Mouse (Mus musculus) forebrain, embryonic 10.5 days (tissue): ENCODE measurements around the gene Rxrb. TPM values are rescaled to one million over a fixed set of nuclear protein-coding genes. Genes with fewer than 3 reads are reported as not detected.
"Not testable (repeated sequence)": the region's sequence is repeated elsewhere in the genome, so short reads cannot be mapped to it uniquely, and the experiment has no call there.

Experiments
- DNase-seq: peaks from one replicate; pipeline ENCODE4 v3.0.0-alpha.2; 2017; ENCODE audit warnings: low spot score; ENCODE audit errors: extremely low spot score
- H3K27ac ChIP-seq: fragments of 300-500 bp; sonication (generic); 2 replicates; pipeline ENCODE4 v1.5.1; 2016; ENCODE audit warnings: mild to moderate bottlenecking
- H3K27me3 ChIP-seq: fragments of 300-500 bp; sonication (generic); 2 replicates; pipeline ENCODE4 v1.6.1; 2016; ENCODE audit warnings: mild to moderate bottlenecking; ENCODE audit not compliant: poor library complexity, severe bottlenecking
- H3K36me3 ChIP-seq: fragments of 300-500 bp; sonication (generic); replicated peaks from 2 replicates; pipeline ENCODE4 v1.6.1; 2016; ENCODE audit warnings: mild to moderate bottlenecking, moderate library complexity
- H3K4me1 ChIP-seq: fragments of 300-500 bp; sonication (generic); 2 replicates; pipeline ENCODE4 v1.6.1; 2016
- H3K4me3 ChIP-seq: fragments of 300-500 bp; sonication (generic); 2 replicates; pipeline ENCODE4 v1.5.1; 2016; ENCODE audit warnings: mild to moderate bottlenecking, moderate library complexity
- H3K9me3 ChIP-seq: fragments of 300-500 bp; sonication (generic); 2 replicates; pipeline ENCODE4 v1.6.1; 2016; ENCODE audit warnings: mild to moderate bottlenecking, moderate library complexity
- WGBS: fragments of 180-500 bp; shearing (Covaris S2); methylation state at CpG from one replicate; pipeline ENCODE4 v1.1.7; 2016; 5-methylcytosine and 5-hydroxymethylcytosine counted together
- polyA plus RNA-seq: library from polyadenylated mRNA; unstranded; fragments of >200 nt; fragmentation: Nextera tagmentation; extraction: Ambion mirVana; gene quantifications from 2 replicates; pipeline ENCODE4 v1.2.1, GENCODE M21; 2016

Gene Rxrb
- 44.5 and 48.3 TPM in 2 replicates for polyA plus RNA-seq

DNA sequence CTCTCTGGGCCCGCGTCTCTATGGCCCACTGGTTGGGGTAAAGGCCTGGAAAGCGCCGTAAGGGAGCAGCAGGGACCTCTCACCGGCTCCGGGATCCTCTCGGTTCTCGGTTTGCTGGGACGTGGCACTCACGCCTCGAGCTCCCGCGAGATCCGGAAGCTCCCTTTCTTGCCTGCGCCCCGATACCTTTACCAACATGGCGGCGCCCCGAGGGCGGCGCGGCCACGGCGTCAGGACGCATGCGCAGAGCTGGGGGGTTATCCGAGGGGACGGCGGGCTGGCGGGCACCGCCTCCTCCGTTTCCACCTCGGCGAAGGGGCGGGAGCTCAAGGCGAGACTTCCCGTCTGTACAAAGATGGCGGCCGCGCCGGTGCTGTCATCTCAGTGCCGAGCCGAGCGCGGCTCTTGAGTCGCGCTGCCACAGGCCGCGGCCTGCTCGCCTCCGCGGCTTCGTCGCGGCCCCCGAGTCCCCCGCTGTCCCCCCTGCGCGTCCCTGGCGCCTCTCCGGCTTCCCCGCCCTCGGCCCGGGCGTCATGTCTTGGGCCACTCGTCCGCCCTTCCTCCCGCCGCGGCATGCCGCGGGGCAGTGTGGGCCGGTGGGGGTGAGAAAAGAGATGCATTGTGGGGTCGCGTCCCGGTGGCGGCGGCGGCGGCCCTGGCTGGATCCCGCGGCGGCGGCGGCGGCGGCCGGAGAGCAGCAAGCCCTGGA, at the start of gene Rxrb, which contains the start of gene Slc39a7:
Gene Rxrb, plus strand, starts transcription at position 348 of the 709 bp plus-strand sequence.
Gene Slc39a7, minus strand, starts transcription at position 218 of the 709 bp plus-strand sequence.
- Histone ChIP-seq H3K9me3 (no peaks in the 10 kb centered on the region), H3K4me1 (peaks cover 75% of the 10 kb centered on the region), H3K27ac (peak within 1 kb of the TSS; percentile 100), H3K4me3 (peak within 1 kb of the TSS; percentile 98), H3K36me3 (peaks cover 64% of the 10 kb centered on the region), H3K27me3 (no peaks in the 10 kb centered on the region)
- under 1% methylated on average over 78 of the region's 88 CpGs for WGBS
- DNase-seq: peak; percentile 99

GRCm38 (mm10) chr17:33982136-33982535, 49.5 kb upstream of the Rxrb start:
- not testable (repeated sequence) for H3K27ac ChIP-seq, H3K9me3 ChIP-seq, H3K36me3 ChIP-seq
- DNase-seq: peak; percentile 60
- peaks cover 38% of the 10 kb centered on the region for H3K27me3 ChIP-seq
- H3K4me1 ChIP-seq: peaks cover 35% of the 10 kb centered on the region
- 11% methylated on average over 8 of the region's 8 CpGs for WGBS
- H3K4me3 ChIP-seq: peak overlapping the region; percentile 65

GRCm38 (mm10) chr17:33991788-33992664, 39.6 kb upstream of the Rxrb start:
- H3K4me3 ChIP-seq: no peak overlapping the region; the same call in 1 of the 2 replicates
- no peaks in the 10 kb centered on the region for H3K36me3 ChIP-seq
- H3K4me1 ChIP-seq: no peaks in the 10 kb centered on the region
- no peak overlapping the region for H3K27ac ChIP-seq
- no peaks in the 10 kb centered on the region for H3K9me3 ChIP-seq
- WGBS: 31% methylated on average over 10 of the region's 10 CpGs
- peaks cover 11% of the 10 kb centered on the region for H3K27me3 ChIP-seq
- DNase-seq: peak; percentile 76

- DNase-seq: no peak
- Histone ChIP-seq H3K27me3 (peaks cover 31% of the 10 kb centered on the region), H3K27ac (no peak overlapping the region), H3K4me3 (no peak overlapping the region), H3K36me3 (no peaks in the 10 kb centered on the region), H3K9me3 (no peaks in the 10 kb centered on the region), H3K4me1 (peaks cover 9% of the 10 kb centered on the region)
- 92% methylated on average over 8 of the region's 8 CpGs for WGBS
Observed at GRCm38 (mm10) chr17:33994959-33995358, 36.7 kb upstream of the Rxrb start.

DNA sequence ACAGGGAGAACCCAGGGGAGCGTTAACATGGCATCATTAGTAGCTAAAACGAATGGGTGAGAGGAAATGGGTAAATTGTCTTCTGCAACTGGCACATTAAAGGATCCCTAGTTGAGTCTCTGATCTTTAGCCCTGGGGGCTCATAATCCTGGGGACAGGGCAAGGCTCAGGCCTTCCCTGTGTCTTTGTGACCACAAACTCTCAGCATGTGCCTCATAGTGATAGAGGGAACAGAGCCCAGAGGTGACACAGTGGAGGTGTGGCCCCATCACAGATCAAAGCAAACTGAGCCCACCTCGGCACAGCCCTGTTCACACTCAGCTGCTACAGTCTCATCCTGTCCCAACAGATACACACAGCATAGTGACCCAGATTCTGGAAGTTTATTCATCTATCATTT, 36.0 kb upstream of the Rxrb start:
- WGBS: 76% methylated on average over 3 of the region's 3 CpGs
- H3K4me3 ChIP-seq: no peak overlapping the region

DNA sequence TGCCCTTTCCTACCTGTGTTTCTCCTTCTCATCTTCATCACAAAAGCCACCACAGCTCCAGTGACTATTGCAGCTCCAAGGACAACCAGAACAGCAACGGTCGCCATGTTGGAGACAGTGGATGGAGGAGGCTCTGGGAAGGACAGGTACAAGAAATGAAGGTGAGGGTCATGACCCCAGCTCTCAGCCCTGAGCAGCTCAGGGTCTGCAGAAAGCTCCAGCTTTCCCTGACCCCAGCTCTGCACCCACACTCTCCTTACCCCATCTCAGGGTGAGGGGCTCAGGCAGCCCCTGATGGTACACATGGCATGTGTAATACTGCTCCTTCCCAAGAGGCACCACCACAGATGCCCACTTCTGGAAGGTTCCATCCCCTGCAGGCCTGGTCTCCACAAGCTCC, 34.6 kb upstream of the Rxrb start:
- Histone ChIP-seq H3K4me1 (peaks cover 17% of the 10 kb centered on the region), H3K27me3 (peaks cover 52% of the 10 kb centered on the region)
- H3K9me3 ChIP-seq, DNase-seq, H3K4me3 ChIP-seq, H3K36me3 ChIP-seq, H3K27ac ChIP-seq: not testable (repeated sequence)
- WGBS: 98% methylated on average over 2 of the region's 2 CpGs

More for the DNA sequence above, 36.0 kb upstream of the Rxrb start:
- no peak for DNase-seq
- Histone ChIP-seq H3K36me3 (no peaks in the 10 kb centered on the region), H3K9me3 (no peaks in the 10 kb centered on the region), H3K27ac (no peak overlapping the region), H3K4me1 (peaks cover 16% of the 10 kb centered on the region), H3K27me3 (peaks cover 38% of the 10 kb centered on the region)

DNA sequence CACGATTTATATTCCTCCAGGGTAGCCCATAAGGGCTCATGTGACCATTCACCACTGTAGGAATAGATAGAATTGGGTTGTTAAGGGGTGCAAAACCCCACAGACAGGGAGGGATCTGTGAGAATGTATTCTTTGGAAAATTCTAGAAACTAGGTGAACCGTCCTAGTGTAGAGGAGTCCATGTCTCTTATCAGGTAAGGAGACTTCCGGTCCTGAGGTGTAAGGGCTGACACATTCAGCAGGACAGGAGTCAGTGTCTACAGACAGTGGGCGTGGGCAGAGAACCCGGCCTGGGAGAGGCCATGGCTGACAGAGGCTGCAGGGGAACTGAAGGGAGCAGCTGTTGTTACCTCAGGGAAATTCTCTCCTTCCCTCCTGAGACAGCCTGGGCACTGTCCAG, 32.9 kb upstream of the Rxrb start:
- Histone ChIP-seq H3K27me3 (peaks cover 55% of the 10 kb centered on the region), H3K4me1 (peaks cover 20% of the 10 kb centered on the region), H3K4me3 (0 out of 2 replicates have a peak overlapping the region, but pooled peaks have one; percentile 73)
- not testable (repeated sequence) for H3K9me3 ChIP-seq, H3K36me3 ChIP-seq, DNase-seq, H3K27ac ChIP-seq
- 71% methylated on average over 5 of the region's 5 CpGs for WGBS

GRCm38 (mm10) chr17:33999341-34000149, 32.1 kb upstream of the Rxrb start:
- Histone ChIP-seq H3K4me1 (peaks cover 20% of the 10 kb centered on the region), H3K27ac (peak overlapping the region; percentile 82), H3K9me3 (no peaks in the 10 kb centered on the region), H3K27me3 (peaks cover 55% of the 10 kb centered on the region), H3K36me3 (no peaks in the 10 kb centered on the region), H3K4me3 (peak overlapping the region; percentile 73)
- DNase-seq: no peak
- 2% methylated on average over 87 of the region's 87 CpGs for WGBS

- H3K27ac ChIP-seq: peak within 1 kb of the TSS; percentile 82
- H3K9me3 ChIP-seq: no peaks in the 10 kb centered on the region
- no peaks in the 10 kb centered on the region for H3K36me3 ChIP-seq
- H3K27me3 ChIP-seq: peaks cover 55% of the 10 kb centered on the region
- peaks cover 20% of the 10 kb centered on the region for H3K4me1 ChIP-seq
- peak within 1 kb of the TSS; percentile 73 for H3K4me3 ChIP-seq
- WGBS: under 1% methylated on average over 30 of the region's 30 CpGs
- peak; percentile 75 for DNase-seq
Observed at GRCm38 (mm10) chr17:34000150-34000537, 31.5 kb upstream of the Rxrb start, which contains the start of gene H2-K1. TSS of gene H2-K1 (minus strand) at chr17:34000347.

DNA sequence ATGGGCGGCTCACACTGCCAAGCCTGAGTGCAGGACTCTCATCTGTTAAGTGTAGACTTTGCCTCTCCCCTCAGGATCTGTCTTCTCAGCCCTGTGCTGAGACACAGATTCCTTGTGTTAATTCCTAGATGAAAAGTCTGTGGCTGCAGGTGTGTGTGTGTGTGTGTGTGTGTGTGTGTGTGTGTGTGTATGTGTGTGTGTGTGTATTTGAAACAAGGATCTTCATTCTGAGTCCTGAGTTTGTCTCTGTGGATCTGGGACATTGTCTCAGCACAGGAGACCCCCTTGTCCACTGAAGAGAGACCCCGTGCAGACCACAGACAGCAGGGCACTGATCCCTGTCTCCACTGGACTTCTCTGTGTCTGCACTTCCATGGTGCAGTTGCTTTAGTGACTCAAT, 30.8 kb upstream of the Rxrb start:
- not testable (repeated sequence) for H3K9me3 ChIP-seq, H3K27ac ChIP-seq, H3K36me3 ChIP-seq, DNase-seq
- peak overlapping the region; percentile 73; the same call in 1 of the 2 replicates for H3K4me3 ChIP-seq
- WGBS: 60% methylated on average over 2 of the region's 2 CpGs
- H3K4me1 ChIP-seq: peaks cover 20% of the 10 kb centered on the region
- H3K27me3 ChIP-seq: peaks cover 55% of the 10 kb centered on the region

GRCm38 (mm10) chr17:34003426-34003825, 28.2 kb upstream of the Rxrb start:
- Histone ChIP-seq H3K27me3 (peaks cover 39% of the 10 kb centered on the region), H3K4me1 (peaks cover 20% of the 10 kb centered on the region), H3K36me3 (no peaks in the 10 kb centered on the region), H3K4me3 (no peak overlapping the region), H3K27ac (no peak overlapping the region), H3K9me3 (no peaks in the 10 kb centered on the region)
- 3% methylated on average over 5 of the region's 5 CpGs for WGBS
- peak; percentile 66 for DNase-seq

DNA sequence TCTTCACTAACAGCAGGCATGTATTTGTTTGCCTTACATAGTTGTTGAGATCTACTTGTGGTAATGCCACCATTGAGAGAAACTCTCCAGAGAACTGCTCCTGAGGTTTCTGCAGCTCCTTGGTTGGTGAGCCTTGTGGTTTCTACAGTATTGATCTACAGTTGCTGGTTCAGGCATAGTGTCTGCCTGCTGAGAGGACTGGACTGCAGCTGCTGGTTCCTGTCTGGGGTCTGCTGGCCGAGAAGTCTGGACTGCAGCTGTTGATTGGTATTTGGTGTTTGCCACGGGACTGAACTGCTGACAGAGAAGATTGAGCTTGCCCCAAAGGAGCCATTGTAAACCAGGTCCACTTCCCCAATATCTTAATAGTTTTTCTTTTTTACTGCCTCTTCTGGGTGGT, 25.0 kb upstream of the Rxrb start:
- DNase-seq: no peak
- WGBS: 64% methylated on average over 2 of the region's 2 CpGs
- peaks cover 8% of the 10 kb centered on the region for H3K27me3 ChIP-seq
- H3K4me1 ChIP-seq: peaks cover 4% of the 10 kb centered on the region; the same call in 1 of the 2 replicates
- no peaks in the 10 kb centered on the region for H3K36me3 ChIP-seq
- H3K27ac ChIP-seq: no peak overlapping the region
- no peak overlapping the region for H3K4me3 ChIP-seq
- H3K9me3 ChIP-seq: no peaks in the 10 kb centered on the region; the same call in 1 of the 2 replicates
